ENCODE assay signal across 26 mouse cellular contexts in the genomic region with DNA sequence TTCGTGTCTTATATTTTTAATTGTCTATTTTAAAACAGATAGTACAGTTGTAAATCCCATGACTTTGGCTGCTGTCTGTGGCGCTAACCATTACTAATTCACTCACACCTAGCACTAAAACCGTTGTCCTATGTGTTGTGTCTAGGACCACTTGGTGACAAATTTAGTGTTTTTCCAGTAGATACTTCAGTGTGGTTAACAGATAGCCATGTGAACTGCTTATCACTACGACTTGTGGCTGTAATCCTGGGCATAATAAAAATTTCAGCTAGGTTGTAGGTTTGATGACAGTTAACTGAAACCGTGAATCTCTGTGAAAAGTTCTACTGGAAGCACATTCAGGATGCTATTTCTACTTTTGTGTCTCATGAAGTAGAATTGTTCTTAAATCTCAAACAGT.
A peak's percentile ranks its signal among the peaks of the same experiment; 100 is the strongest.
DNase-seq lines count a peak whose midpoint lies in the region; ATAC-seq and TF ChIP-seq lines count a peak whose summit lies in the region.
"Had no signal": no experiment of that assay in that cellular context is flagged by ENCODE, and none has a peak within 500 bp of the region (broad histone marks: within the 10 kb centered on the region; RNA-seq: fewer than 3 reads in every experiment).

No protein-coding gene starts in this region.

- H3K4me3 ChIP-seq in heart, embryonic 13.5 days = no peak overlapping the region
- no peak overlapping the region for H3K4me3 ChIP-seq in midbrain, embryonic 11.5 days (ENCODE audit: low read depth, low read length)
- H3K4me3 ChIP-seq in midbrain, embryonic 15.5 days = no peak overlapping the region
- H3K4me3 ChIP-seq in liver, embryonic 14.5 days (ENCODE audit: insufficient read depth in 1 of 2, low read depth in 2 of 2, low read length in 2 of 2) = no peak overlapping the region
- no peak overlapping the region for H3K4me3 ChIP-seq in forebrain, embryonic 12.5 days (replicated peaks)
- H3K4me3 ChIP-seq in hindbrain, embryonic 11.5 days (ENCODE audit: low read depth, low read length) = no peak overlapping the region
- H3K4me3 ChIP-seq: erythroblast, embryonic 14.5 days; hindbrain, embryonic 13.5 days; megakaryocyte, embryonic 14.5 days; neural tube, embryonic 15.5 days; stomach, embryonic 15.5 days had no signal

- no peak for ATAC-seq in heart, embryonic 13.5 days (ENCODE audit: extremely low read depth, insufficient number of reproducible peaks, low FRiP score, low TSS enrichment)
- no peak for ATAC-seq in midbrain, embryonic 11.5 days (ENCODE audit: low FRiP score)
- ATAC-seq in midbrain, embryonic 15.5 days (replicated peaks) = no peak
- peak; percentile 61; the same call in 1 of the 2 replicates for ATAC-seq in liver, embryonic 14.5 days (ENCODE audit: insufficient read depth)
- ATAC-seq in megakaryocyte-erythroid progenitor cell, adult 5-6 weeks (replicated peaks; ENCODE audit: low FRiP score, low TSS enrichment, poor library complexity, severe bottlenecking) = peak; percentile 77
- no peak for ATAC-seq in forebrain, embryonic 12.5 days (ENCODE audit: low FRiP score)
- no peak for ATAC-seq in hindbrain, embryonic 11.5 days (ENCODE audit: low FRiP score)
- ATAC-seq: forebrain, postnatal 0 days; intestine, embryonic 16.5 days had no signal

- peak overlapping the region; percentile 39; the same call in 1 of the 2 replicates for H3K27ac ChIP-seq in heart, embryonic 13.5 days (replicated peaks)
- H3K27ac ChIP-seq in midbrain, embryonic 11.5 days (ENCODE audit: low read depth, low read length) = no peak overlapping the region
- H3K27ac ChIP-seq in midbrain, embryonic 15.5 days = no peak overlapping the region
- H3K27ac ChIP-seq in liver, embryonic 14.5 days = no peak overlapping the region
- no peak overlapping the region for H3K27ac ChIP-seq in forebrain, embryonic 12.5 days
- H3K27ac ChIP-seq in hindbrain, embryonic 11.5 days (ENCODE audit: low read depth, low read length) = no peak overlapping the region
- H3K27ac ChIP-seq: hindbrain, embryonic 13.5 days; neural tube, embryonic 15.5 days; stomach, embryonic 15.5 days had no signal

- H3K4me2 ChIP-seq in heart, embryonic 13.5 days = no peak overlapping the region
- no peak overlapping the region for H3K4me2 ChIP-seq in midbrain, embryonic 11.5 days
- H3K4me2 ChIP-seq in midbrain, embryonic 15.5 days = no peak overlapping the region
- H3K4me2 ChIP-seq in liver, embryonic 14.5 days (ENCODE audit: low read depth) = no peak overlapping the region
- H3K4me2 ChIP-seq in forebrain, embryonic 12.5 days = no peak overlapping the region
- H3K4me2 ChIP-seq in hindbrain, embryonic 11.5 days (replicated peaks; ENCODE audit: low read depth, low read length) = no peak overlapping the region
- H3K4me2 ChIP-seq: hindbrain, embryonic 13.5 days; neural tube, embryonic 15.5 days; stomach, embryonic 15.5 days had no signal

- peaks cover 45% of the 10 kb centered on the region for H3K36me3 ChIP-seq in heart, embryonic 13.5 days
- no peaks in the 10 kb centered on the region for H3K36me3 ChIP-seq in midbrain, embryonic 11.5 days (ENCODE audit: control insufficient read depth, insufficient read depth, low read length)
- no peaks in the 10 kb centered on the region for H3K36me3 ChIP-seq in midbrain, embryonic 15.5 days (replicated peaks)
- peaks cover 20% of the 10 kb centered on the region for H3K36me3 ChIP-seq in liver, embryonic 14.5 days (replicated peaks; ENCODE audit: control insufficient read depth, insufficient read depth, low read depth)
- H3K36me3 ChIP-seq in forebrain, embryonic 12.5 days (replicated peaks) = no peaks in the 10 kb centered on the region
- no peaks in the 10 kb centered on the region for H3K36me3 ChIP-seq in hindbrain, embryonic 11.5 days (ENCODE audit: control insufficient read depth, insufficient read depth, low read length)
- H3K36me3 ChIP-seq: hindbrain, embryonic 13.5 days; neural tube, embryonic 15.5 days; stomach, embryonic 15.5 days had no signal

- peak; percentile 72 for TF ChIP-seq EP300 in liver, embryonic 14.5 days (IDR thresholded peaks at IDR 0.05; ENCODE audit: low read depth)

- 69% methylated on average over 5 of the region's 5 CpGs for WGBS in heart, embryonic 13.5 days
- 92% methylated on average over 5 of the region's 5 CpGs for WGBS in midbrain, embryonic 11.5 days
- WGBS in midbrain, embryonic 15.5 days = 94% methylated on average over 5 of the region's 5 CpGs
- 24% methylated on average over 5 of the region's 5 CpGs for WGBS in liver, embryonic 14.5 days (ENCODE audit: insufficient replicate concordance)
- 91% methylated on average over 5 of the region's 5 CpGs for WGBS in forebrain, embryonic 12.5 days
- WGBS in hindbrain, embryonic 11.5 days = 96% methylated on average over 5 of the region's 5 CpGs

- TF ChIP-seq CTCF in liver, embryonic 14.5 days (IDR thresholded peaks at IDR 0.05; ENCODE audit: low read depth) = no peak

- DNase-seq in heart, postnatal 36 days = no peak
- peak; percentile 35 for DNase-seq in midbrain, embryonic 11.5 days (ENCODE audit: low spot score, missing footprints)
- no peak for DNase-seq in liver, embryonic 14.5 days (ENCODE audit: low read depth in 3 of 3, low spot score in 3 of 3)
- DNase-seq in hindbrain, embryonic 11.5 days (ENCODE audit: low spot score) = no peak
- DNase-seq: adrenal gland, adult 2 months; adrenal gland, postnatal 36 days; cerebellum, adult 18-20 months; cerebellum, postnatal 10 days; forebrain, postnatal 0 days; gastrocnemius, postnatal 14 days; heart, postnatal 14 days; kidney, adult 9 months; kidney, postnatal 14 days; lung, postnatal 36 days; midbrain, embryonic 14.5 days; right cerebral cortex, postnatal 25 days had no signal

- intact Hi-C loops in heart, postnatal 36 days (cut with DNase I) = loop anchor here (5.0 kb wide), 3 partner anchors 72 to 342 kb away; no protein-coding TSS in a partner anchor

- no peak overlapping the region for H3K9ac ChIP-seq in heart, embryonic 13.5 days
- H3K9ac ChIP-seq in midbrain, embryonic 11.5 days (ENCODE audit: low read length) = no peak overlapping the region
- H3K9ac ChIP-seq in midbrain, embryonic 15.5 days = no peak overlapping the region
- H3K9ac ChIP-seq in liver, embryonic 14.5 days (replicated peaks) = no peak overlapping the region
- no peak overlapping the region for H3K9ac ChIP-seq in forebrain, embryonic 12.5 days
- H3K9ac ChIP-seq in hindbrain, embryonic 11.5 days (ENCODE audit: low read depth, low read length) = no peak overlapping the region
- H3K9ac ChIP-seq: forebrain, postnatal 0 days; hindbrain, embryonic 13.5 days; neural tube, embryonic 15.5 days; stomach, embryonic 15.5 days had no signal

- no peaks in the 10 kb centered on the region for H3K27me3 ChIP-seq in heart, embryonic 13.5 days (replicated peaks)
- H3K27me3 ChIP-seq in midbrain, embryonic 11.5 days (ENCODE audit: control insufficient read depth, insufficient read depth, low read length) = no peaks in the 10 kb centered on the region
- no peaks in the 10 kb centered on the region for H3K27me3 ChIP-seq in midbrain, embryonic 15.5 days (replicated peaks)
- H3K27me3 ChIP-seq in liver, embryonic 14.5 days (ENCODE audit: control insufficient read depth, insufficient read depth, low read length) = no peaks in the 10 kb centered on the region
- no peaks in the 10 kb centered on the region for H3K27me3 ChIP-seq in forebrain, embryonic 12.5 days
- H3K27me3 ChIP-seq in hindbrain, embryonic 11.5 days (ENCODE audit: control insufficient read depth, insufficient read depth, low read length) = no peaks in the 10 kb centered on the region
- H3K27me3 ChIP-seq: hindbrain, embryonic 13.5 days; megakaryocyte, embryonic 14.5 days; neural tube, embryonic 15.5 days; stomach, embryonic 15.5 days had no signal

- H3K4me1 ChIP-seq in heart, embryonic 13.5 days = peaks cover 50% of the 10 kb centered on the region
- H3K4me1 ChIP-seq in midbrain, embryonic 11.5 days (ENCODE audit: control insufficient read depth, insufficient read depth, low read length) = no peaks in the 10 kb centered on the region
- no peaks in the 10 kb centered on the region for H3K4me1 ChIP-seq in midbrain, embryonic 15.5 days
- H3K4me1 ChIP-seq in liver, embryonic 14.5 days (replicated peaks; ENCODE audit: control insufficient read depth in 2 of 2, insufficient read depth in 2 of 2, low read length in 1 of 2) = peaks cover 3 to 9% of the 10 kb centered on the region in 2 experiments
- no peaks in the 10 kb centered on the region for H3K4me1 ChIP-seq in forebrain, embryonic 12.5 days
- no peaks in the 10 kb centered on the region for H3K4me1 ChIP-seq in hindbrain, embryonic 11.5 days (replicated peaks; ENCODE audit: control insufficient read depth, insufficient read depth, low read length)
- H3K4me1 ChIP-seq: hindbrain, embryonic 13.5 days; stomach, embryonic 15.5 days had no signal

- H3K9me3 ChIP-seq in heart, embryonic 13.5 days = no peaks in the 10 kb centered on the region
- no peaks in the 10 kb centered on the region for H3K9me3 ChIP-seq in midbrain, embryonic 11.5 days (ENCODE audit: control insufficient read depth, low read length)
- H3K9me3 ChIP-seq in midbrain, embryonic 15.5 days = no peaks in the 10 kb centered on the region
- H3K9me3 ChIP-seq in liver, embryonic 14.5 days (ENCODE audit: control insufficient read depth, low read length) = no peaks in the 10 kb centered on the region
- H3K9me3 ChIP-seq in forebrain, embryonic 12.5 days = no peaks in the 10 kb centered on the region
- no peaks in the 10 kb centered on the region for H3K9me3 ChIP-seq in hindbrain, embryonic 11.5 days (ENCODE audit: control insufficient read depth, low read length)
- H3K9me3 ChIP-seq: hindbrain, embryonic 13.5 days; megakaryocyte, embryonic 14.5 days; neural tube, embryonic 15.5 days; stomach, embryonic 15.5 days had no signal

Comparison
In these comparisons a context has a peak if more than half of its experiments do, and no peak if none do; other contexts are left out.
1. ATAC-seq: peak in liver, embryonic 14.5 days (single experiment) and megakaryocyte-erythroid progenitor cell, adult 5-6 weeks (single experiment); none in heart, embryonic 13.5 days (single experiment), midbrain, embryonic 11.5 days (single experiment), midbrain, embryonic 15.5 days (single experiment), forebrain, embryonic 12.5 days (single experiment) and hindbrain, embryonic 11.5 days (single experiment).